Mouse (Mus musculus) liver, embryonic 14.5 days (tissue): ENCODE measurements at regions not wholly inside any gene's neighbourhood (a gene's known extent, or its start where the extent isn't known, plus 50 kb on each side); places are given as distances from the start of the nearest gene placed in this dataset.

ENCODE experiments used
- CTCF ChIP-seq: IDR thresholded peaks from 2 replicates; pipeline ENCODE4 v1.5.1; 2016; ENCODE audit warnings: antibody characterized with exemption, low read depth, control low read depth
- EP300 ChIP-seq: IDR thresholded peaks from 2 replicates; pipeline ENCODE4 v1.6.1; 2016; ENCODE audit warnings: antibody characterized with exemption, low read depth

GRCm38 (mm10) chr11:45704411-45704810 lies 147.4 kb upstream of the Clint1 start:
- TF ChIP-seq CTCF: no peak
- no peak for TF ChIP-seq EP300
